Mouse (Mus musculus) heart, embryonic 12.5 days (tissue): ENCODE data around the gene Ppm1l. TPM values are rescaled to one million over a fixed set of nuclear protein-coding genes. Genes with fewer than 3 reads are reported as not detected.

Experiments
- ATAC-seq: fragments of 200-750 bp; cut with Nextera tagmentation; 2 replicates; pipeline ENCODE4 v1.8.0; 2017; ENCODE audit warnings: moderate TSS enrichment, moderate library complexity; ENCODE audit not compliant: insufficient number of reproducible peaks, low FRiP score
- H3K27ac ChIP-seq: fragments of 300-500 bp; sonication (generic); 2 replicates; pipeline ENCODE4 v1.5.1; 2016; ENCODE audit warnings: mild to moderate bottlenecking, moderate library complexity; ENCODE audit not compliant: poor library complexity, severe bottlenecking
- H3K27me3 ChIP-seq: fragments of 300-500 bp; sonication (generic); replicated peaks from 2 replicates; pipeline ENCODE4 v1.6.1; 2016; ENCODE audit warnings: mild to moderate bottlenecking, moderate library complexity
- H3K36me3 ChIP-seq: fragments of 300-500 bp; sonication (generic); 2 replicates; pipeline ENCODE4 v1.6.1; 2016; ENCODE audit warnings: mild to moderate bottlenecking, moderate library complexity
- H3K4me1 ChIP-seq: fragments of 300-500 bp; sonication (generic); replicated peaks from 2 replicates; pipeline ENCODE4 v1.6.1; 2016; ENCODE audit warnings: mild to moderate bottlenecking
- H3K4me2 ChIP-seq: fragments of 300-500 bp; sonication (generic); 2 replicates; pipeline ENCODE4 v1.6.1; 2016; ENCODE audit warnings: mild to moderate bottlenecking, moderate library complexity
- H3K4me3 ChIP-seq: fragments of 300-500 bp; sonication (generic); 2 replicates; pipeline ENCODE4 v1.5.1; 2016; ENCODE audit warnings: mild to moderate bottlenecking
- H3K9ac ChIP-seq: fragments of 300-500 bp; sonication (generic); 2 replicates; pipeline ENCODE4 v1.6.1; 2016; ENCODE audit warnings: mild to moderate bottlenecking, moderate library complexity
- H3K9me3 ChIP-seq: fragments of 300-500 bp; sonication (generic); replicated peaks from 2 replicates; pipeline ENCODE4 v1.6.1; 2016; ENCODE audit warnings: mild to moderate bottlenecking, moderate library complexity
- WGBS: fragments of 180-500 bp; shearing (Covaris S2); methylation state at CpG from one replicate; pipeline ENCODE4 v1.1.7; 2016; 5-methylcytosine and 5-hydroxymethylcytosine counted together
- polyA plus RNA-seq: library from polyadenylated mRNA; unstranded; fragments of >200 nt; fragmentation: Nextera tagmentation; extraction: Ambion mirVana; gene quantifications from 2 replicates; pipeline ENCODE4 v1.2.1, GENCODE M21; 2016

The Ppm1l gene
- polyA plus RNA-seq, 1 experiment from 2014 or later, result 11.8 TPM

GRCm38 (mm10) chr3:69598261-69599165 is 281.9 kb downstream of the Ppm1l start, which contains the start of gene B3galnt1:
TSS of gene B3galnt1 (minus strand) at chr3:69598960.
- peak; percentile 67 for ATAC-seq

GRCm38 (mm10) chr3:69599166-69599500 is 282.5 kb downstream of the Ppm1l start:
- H3K9ac ChIP-seq, result peak overlapping the region; percentile 75
- H3K4me2 ChIP-seq, result peak overlapping the region; percentile 75
- no peak overlapping the region for H3K27ac ChIP-seq
- no peak for ATAC-seq
- H3K4me3 ChIP-seq, result peak overlapping the region; percentile 68
- H3K9me3 ChIP-seq, result no peaks in the 10 kb centered on the region
- no peaks in the 10 kb centered on the region for H3K36me3 ChIP-seq
- whole genome bisulfite sequencing, result 15% methylated on average over 5 of the region's 5 CpGs
- H3K27me3 ChIP-seq, result no peaks in the 10 kb centered on the region; the same call in 1 of the 2 replicates
- peaks cover 5% of the 10 kb centered on the region for H3K4me1 ChIP-seq

More at GRCm38 (mm10) chr3:69598261-69599165, 281.9 kb downstream of the Ppm1l start, which contains the start of gene B3galnt1:
- Histone ChIP-seq H3K27ac (0 out of 2 replicates have a peak within 1 kb of the TSS, but pooled peaks have one; percentile 2), H3K4me2 (peak within 1 kb of the TSS; percentile 75), H3K4me3 (peak within 1 kb of the TSS; percentile 68), H3K27me3 (no peaks in the 10 kb centered on the region; the same call in 1 of the 2 replicates), H3K36me3 (no peaks in the 10 kb centered on the region), H3K9me3 (no peaks in the 10 kb centered on the region), H3K9ac (peak within 1 kb of the TSS; percentile 75), H3K4me1 (peaks cover 5% of the 10 kb centered on the region)
- WGBS, result under 1% methylated on average over 76 of the region's 99 CpGs

- Histone ChIP-seq H3K4me2 (no peak overlapping the region), H3K4me3 (no peak overlapping the region), H3K9me3 (no peaks in the 10 kb centered on the region), H3K36me3 (no peaks in the 10 kb centered on the region), H3K9ac (no peak overlapping the region), H3K4me1 (no peaks in the 10 kb centered on the region), H3K27me3 (no peaks in the 10 kb centered on the region; the same call in 1 of the 2 replicates), H3K27ac (no peak overlapping the region)
- WGBS, result 75% methylated on average over 1 of the region's 1 CpGs
- no peak for ATAC-seq
Observed at GRCm38 (mm10) chr3:69606923-69607322, 290.3 kb downstream of the Ppm1l start.

DNA sequence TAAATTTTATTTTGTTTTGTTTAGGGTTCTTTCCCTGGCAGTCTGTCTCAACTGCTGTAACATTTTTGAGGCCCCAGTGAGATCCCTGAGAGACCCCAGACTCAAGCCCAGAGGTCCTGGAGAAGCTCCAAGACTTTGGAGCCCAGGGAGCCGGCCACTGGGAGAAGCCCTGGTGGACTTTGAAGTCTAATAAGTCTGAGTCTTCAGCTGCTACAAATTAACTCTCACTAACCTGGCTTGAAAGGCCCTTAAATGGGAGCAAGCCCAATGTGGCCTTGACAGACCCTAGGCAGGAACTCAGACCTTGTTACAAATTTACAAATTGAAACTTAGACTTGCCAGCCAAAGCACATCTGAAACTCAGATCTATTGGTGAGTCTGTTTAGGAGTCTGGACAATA is 290.8 kb downstream of the Ppm1l start:
- Histone ChIP-seq H3K4me3 (no peak overlapping the region), H3K9ac (no peak overlapping the region), H3K9me3 (peaks cover 3% of the 10 kb centered on the region; the same call in 1 of the 2 replicates), H3K27me3 (no peaks in the 10 kb centered on the region), H3K27ac (no peak overlapping the region), H3K36me3 (no peaks in the 10 kb centered on the region), H3K4me1 (no peaks in the 10 kb centered on the region), H3K4me2 (no peak overlapping the region)
- WGBS, result 47% methylated on average over 1 of the region's 1 CpGs
- no peak for ATAC-seq

DNA sequence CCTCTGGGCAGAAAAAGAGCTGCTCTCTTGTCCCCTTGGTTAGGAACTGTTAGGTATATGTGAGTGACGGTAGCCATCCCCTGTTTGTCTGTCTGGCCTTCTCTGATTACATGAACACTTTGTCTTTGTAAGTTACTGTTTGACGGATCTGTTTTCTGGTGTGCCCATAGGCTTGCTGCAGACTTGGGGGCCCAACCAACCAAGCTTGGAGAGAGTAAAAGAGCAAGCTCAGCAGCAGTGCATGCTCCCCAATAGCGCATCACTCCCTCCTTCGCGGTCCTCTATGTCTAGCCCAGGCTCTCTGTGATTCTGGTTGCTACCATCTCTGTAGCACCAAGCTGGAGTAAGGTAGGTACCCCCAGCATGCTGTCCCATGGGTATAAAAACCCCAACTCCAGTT is 291.2 kb downstream of the Ppm1l start:
- Histone ChIP-seq H3K4me1 (no peaks in the 10 kb centered on the region), H3K27ac (no peak overlapping the region), H3K4me2 (no peak overlapping the region), H3K4me3 (no peak overlapping the region), H3K27me3 (no peaks in the 10 kb centered on the region), H3K36me3 (no peaks in the 10 kb centered on the region), H3K9me3 (peaks cover 5% of the 10 kb centered on the region; the same call in 1 of the 2 replicates), H3K9ac (no peak overlapping the region)
- WGBS, result 81% methylated on average over 5 of the region's 5 CpGs
- no peak for ATAC-seq

Other genes with a start within 250 kb of the Ppm1l start
- 39.8 and 40.2 TPM in 2 replicates for gene Kpna4, start 189.7 kb upstream of the Ppm1l start, polyA plus RNA-seq
- not detected in 2 replicates for gene Arl14, start 94.4 kb upstream of the Ppm1l start, polyA plus RNA-seq